Mouse (Mus musculus): ENCODE results near the gene Gm45521. TPM values are rescaled to one million over a fixed set of nuclear protein-coding genes. Genes with fewer than 3 reads are reported as not detected.

Gm45521 gene
- total RNA-seq, 2 experiments from 2014 or later: not detected

Other genes starting within 250 kb of the Gm45521 start
- not detected for gene Gm26661, start 165.7 kb upstream of the Gm45521 start, total RNA-seq (2021)
- gene Flnb, start 139.3 kb upstream of the Gm45521 start, total RNA-seq (2021): 10 to 100 TPM; 30.6 to 44.1 TPM
- gene Dnase1l3, start 37.3 kb downstream of the Gm45521 start, total RNA-seq (2021): not detected
- 10 to 100 TPM; 71.1 to 80.6 TPM for gene Abhd6, start 45.6 kb downstream of the Gm45521 start, total RNA-seq (2021)
- 10 to 100 TPM; 33.3 to 33.8 TPM for gene Rpp14, start 123.1 kb downstream of the Gm45521 start, total RNA-seq (2021)
- gene Pxk, start 140.9 kb downstream of the Gm45521 start, total RNA-seq (2021): 10 to 100 TPM; 30.2 to 33.4 TPM
- 100 to 1,000 TPM; 178 to 185 TPM for gene Pdhb, start 215.7 kb downstream of the Gm45521 start, total RNA-seq (2021)